Mouse (Mus musculus) splenic B cell, adult 2 months (primary cell): Measurements from ENCODE around the gene Mapk9.
"Not testable (repeated sequence)": the region's sequence is repeated elsewhere in the genome, so short reads cannot be mapped to it uniquely, and the experiment has no call there.

ENCODE experiments used
- DNase-seq: peaks from one replicate; pipeline ENCODE4 v3.0.0-alpha.2; 2011; ENCODE audit warnings: low read depth, low spot score
- H3K27me3 ChIP-seq: 2 replicates; pipeline ENCODE4 v1.6.1; 2012; ENCODE audit warnings: mild to moderate bottlenecking, low read length, moderate library complexity, mixed read lengths; ENCODE audit not compliant: control insufficient read depth, poor library complexity, insufficient read depth, severe bottlenecking
- H3K36me3 ChIP-seq: 2 replicates; pipeline ENCODE4 v1.6.1; 2012; ENCODE audit warnings: mild to moderate bottlenecking, low read length, moderate library complexity, mixed read lengths; ENCODE audit not compliant: control insufficient read depth, poor library complexity, insufficient read depth, severe bottlenecking

Gene Mapk9

DNA sequence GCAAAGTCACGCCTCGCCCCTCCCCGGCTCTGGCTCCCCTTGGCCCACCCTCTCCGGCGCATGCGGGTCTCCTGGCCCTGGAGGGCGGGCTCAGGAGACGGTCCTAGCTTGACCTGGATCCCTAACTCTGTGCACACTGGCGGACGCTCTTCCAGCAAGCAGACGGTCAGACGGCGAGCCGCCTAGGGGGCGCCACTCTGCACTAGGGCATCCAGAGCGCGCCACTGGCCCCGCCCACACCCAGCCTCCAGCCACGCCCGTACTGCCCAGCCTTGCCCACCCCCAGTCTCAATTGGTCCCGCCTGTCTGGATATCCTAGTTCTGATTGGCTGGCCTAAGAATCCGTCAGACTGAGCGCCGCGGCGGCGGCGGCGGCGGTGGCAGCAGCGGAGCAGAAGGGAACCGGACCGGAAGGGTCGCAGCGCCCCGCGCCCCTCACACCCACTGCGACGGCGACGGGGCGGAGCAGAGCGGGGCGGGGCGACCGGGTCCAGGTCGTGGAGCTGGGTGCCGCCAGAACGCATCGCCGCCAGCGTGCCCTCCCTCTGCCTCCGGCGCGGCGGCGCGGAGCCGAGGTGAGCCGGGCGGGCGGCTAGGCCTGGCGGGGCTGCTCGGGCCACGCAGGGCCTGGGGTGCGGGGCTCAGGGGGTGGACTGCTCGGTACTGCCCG, at the start of gene Mapk9:
TSS of gene Mapk9 (plus strand) at position 351 of the 670 bp plus-strand sequence.
- Histone ChIP-seq H3K36me3 (no peaks in the 10 kb centered on the region), H3K27me3 (no peaks in the 10 kb centered on the region)
- DNase-seq, result peak; percentile 98

DNA sequence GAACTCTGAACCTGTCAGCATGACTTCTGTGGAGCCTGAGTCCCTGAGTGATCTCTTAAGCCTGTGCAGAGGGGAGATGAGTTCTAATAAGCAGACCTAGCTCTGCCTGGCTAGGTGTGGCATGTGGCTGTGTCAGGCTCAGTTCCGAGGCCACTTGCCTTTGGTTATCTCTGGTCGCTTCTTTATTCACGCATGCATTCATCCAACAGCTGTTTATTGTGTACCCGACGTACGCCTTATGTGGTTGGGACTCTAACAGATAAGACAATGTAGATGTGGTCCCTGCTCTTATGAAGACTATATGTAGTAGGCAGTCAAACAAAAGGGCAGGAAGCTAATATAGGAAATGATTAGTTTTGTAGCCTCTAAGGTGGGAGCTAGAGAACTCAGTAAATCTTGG, 47.6 kb upstream of the Mapk9 start:
- DNase-seq, result no peak
- Histone ChIP-seq H3K27me3 (no peaks in the 10 kb centered on the region), H3K36me3 (no peaks in the 10 kb centered on the region)

DNA sequence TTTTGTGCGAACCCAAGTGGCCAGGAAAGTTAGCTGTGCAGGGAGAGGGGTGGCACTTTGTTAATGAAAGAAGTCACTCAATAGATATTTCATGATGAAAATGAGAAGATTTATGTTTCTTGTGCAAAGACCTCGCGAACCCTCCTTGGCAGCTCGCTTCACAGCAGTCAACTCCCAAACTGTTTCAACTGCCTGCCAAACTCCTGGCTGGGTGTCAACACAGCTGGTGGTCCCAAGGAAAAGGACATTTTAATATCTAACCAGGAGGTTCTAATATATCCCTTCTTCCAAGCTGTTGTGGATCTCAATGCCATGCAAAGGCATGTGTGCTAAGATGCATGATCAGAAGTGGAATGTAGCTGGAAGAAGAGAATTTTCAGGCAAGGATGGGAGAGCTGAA, 45.0 kb upstream of the Mapk9 start:
- Histone ChIP-seq H3K27me3 (no peaks in the 10 kb centered on the region), H3K36me3 (no peaks in the 10 kb centered on the region)
- DNase-seq, result no peak

DNA sequence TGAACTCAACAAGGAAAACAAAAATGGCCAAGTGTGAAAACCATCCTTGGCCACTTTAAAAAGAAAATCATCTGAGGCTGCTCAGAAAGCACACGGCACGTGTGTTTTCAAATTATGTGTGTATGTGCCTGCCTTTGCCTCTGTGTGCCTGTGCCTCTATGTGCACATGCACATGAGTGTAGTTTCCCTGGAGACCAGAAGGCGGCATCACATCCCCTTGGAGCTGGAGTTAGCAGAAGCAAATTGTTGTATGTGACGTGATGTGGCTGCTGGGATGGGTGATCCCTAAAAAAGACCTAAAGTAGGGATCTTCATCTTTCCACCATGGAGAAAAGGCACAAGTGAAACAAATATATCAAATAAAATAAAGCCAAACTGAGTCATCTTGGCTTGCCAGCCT, 42.8 kb upstream of the Mapk9 start:
- H3K36me3 ChIP-seq, result no peaks in the 10 kb centered on the region

DNA sequence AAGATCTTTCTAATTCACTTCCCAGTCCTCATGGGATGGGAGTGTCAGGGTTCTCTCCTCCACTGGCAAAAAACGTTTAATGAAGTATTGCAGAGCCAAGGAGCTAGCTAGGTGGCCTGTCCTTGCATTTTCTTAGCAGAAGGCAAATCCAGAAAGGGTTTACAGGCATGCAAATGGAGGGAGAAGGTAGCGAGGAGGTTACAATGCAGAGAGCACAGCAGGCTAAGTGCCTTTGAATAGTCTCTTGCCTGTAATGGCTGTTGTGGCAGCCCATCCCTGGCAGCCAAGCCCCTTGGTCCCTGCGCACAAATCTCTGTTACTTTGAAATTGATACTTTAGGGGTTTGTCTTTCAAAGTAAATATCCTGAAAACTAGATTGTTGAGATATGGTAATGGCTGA, 40.3 kb upstream of the Mapk9 start:
- H3K27me3 ChIP-seq, result no peaks in the 10 kb centered on the region
- no peak for DNase-seq
- no peaks in the 10 kb centered on the region for H3K36me3 ChIP-seq

More for the DNA sequence above, 42.8 kb upstream of the Mapk9 start:
- no peaks in the 10 kb centered on the region for H3K27me3 ChIP-seq
- no peak for DNase-seq

DNA sequence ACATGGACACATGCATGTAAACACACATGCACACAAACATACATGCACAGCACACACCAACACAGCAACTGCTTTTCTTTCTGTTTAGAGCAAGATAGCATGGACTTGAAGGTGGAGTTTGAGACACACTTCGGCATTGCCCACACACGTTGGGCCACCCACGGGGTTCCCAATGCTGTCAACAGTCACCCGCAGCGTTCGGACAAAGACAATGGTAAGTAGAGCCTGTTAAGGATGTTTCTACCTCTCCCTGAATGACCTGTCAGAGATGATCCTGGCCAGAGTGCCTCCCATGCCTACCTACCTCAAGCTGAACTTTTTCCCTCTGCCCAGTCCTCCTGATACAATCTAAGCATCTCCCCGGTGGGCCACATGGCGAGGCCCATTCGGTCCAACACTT, 37.6 kb upstream of the Mapk9 start:
- no peak for DNase-seq
- Histone ChIP-seq H3K36me3 (no peaks in the 10 kb centered on the region), H3K27me3 (no peaks in the 10 kb centered on the region)

DNA sequence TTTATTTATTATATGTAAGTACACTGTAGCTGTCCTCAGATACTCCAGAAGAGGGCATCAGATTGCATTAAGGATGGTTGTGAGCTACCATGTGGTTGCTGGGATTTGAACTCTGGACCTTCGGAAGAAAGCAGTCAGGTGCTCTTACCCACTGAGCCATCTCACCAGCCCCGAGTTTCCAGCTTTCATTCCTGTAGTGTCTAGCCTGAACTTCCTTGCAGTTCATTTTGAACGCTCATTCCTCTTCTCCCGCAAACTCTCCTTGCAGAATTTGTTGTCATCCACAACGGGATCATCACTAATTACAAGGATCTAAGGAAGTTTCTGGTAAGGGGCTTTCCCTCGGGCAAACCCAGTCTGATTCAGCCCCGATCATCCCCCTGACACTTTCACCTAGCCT, 35.9 kb upstream of the Mapk9 start:
- H3K27me3 ChIP-seq, H3K36me3 ChIP-seq, DNase-seq: not testable (repeated sequence)

DNA sequence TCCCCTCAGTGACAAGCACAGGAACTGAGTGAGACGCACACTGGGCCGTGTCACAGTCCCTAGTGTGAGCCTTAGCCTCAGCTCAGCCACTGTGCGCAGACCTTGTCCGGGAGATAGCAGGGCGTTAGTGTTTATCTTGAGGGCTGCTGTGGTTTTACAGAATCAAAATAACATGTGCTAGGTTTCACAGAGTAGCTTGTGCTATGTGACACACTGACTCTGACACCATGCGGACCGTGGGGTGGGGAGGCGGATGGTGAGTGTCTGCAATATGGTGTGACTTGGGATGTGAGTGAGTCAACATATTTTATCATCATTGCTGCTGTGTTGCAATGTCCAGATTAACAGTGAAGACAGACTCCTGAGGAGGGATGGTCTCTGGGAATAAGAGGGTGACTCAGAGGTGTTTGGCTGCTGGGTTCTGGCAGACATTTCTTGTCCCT, 35.4 kb upstream of the Mapk9 start:
- no peaks in the 10 kb centered on the region for H3K36me3 ChIP-seq
- no peak for DNase-seq
- H3K27me3 ChIP-seq, result no peaks in the 10 kb centered on the region

DNA sequence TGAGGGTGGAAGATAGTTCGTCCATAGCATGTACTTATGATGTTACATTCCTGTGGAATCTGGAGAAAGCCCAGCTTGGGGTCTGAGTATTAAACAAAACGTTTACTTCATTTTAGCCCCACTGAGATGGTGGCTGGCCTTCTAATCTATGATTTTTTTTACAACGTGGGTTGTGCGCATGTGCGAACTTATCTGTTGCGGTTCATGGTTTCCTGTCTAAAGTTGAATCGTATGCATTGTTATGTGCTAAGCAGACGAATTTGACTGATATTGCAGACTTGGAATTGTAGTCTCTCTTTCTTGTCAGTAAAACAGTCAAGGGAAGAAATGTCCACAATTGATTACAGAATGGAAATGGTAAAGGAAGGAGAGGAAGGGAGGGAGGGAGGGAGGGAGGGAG, 34.7 kb upstream of the Mapk9 start:
- Histone ChIP-seq H3K27me3 (no peaks in the 10 kb centered on the region), H3K36me3 (no peaks in the 10 kb centered on the region)
- peak; percentile 11 for DNase-seq

DNA sequence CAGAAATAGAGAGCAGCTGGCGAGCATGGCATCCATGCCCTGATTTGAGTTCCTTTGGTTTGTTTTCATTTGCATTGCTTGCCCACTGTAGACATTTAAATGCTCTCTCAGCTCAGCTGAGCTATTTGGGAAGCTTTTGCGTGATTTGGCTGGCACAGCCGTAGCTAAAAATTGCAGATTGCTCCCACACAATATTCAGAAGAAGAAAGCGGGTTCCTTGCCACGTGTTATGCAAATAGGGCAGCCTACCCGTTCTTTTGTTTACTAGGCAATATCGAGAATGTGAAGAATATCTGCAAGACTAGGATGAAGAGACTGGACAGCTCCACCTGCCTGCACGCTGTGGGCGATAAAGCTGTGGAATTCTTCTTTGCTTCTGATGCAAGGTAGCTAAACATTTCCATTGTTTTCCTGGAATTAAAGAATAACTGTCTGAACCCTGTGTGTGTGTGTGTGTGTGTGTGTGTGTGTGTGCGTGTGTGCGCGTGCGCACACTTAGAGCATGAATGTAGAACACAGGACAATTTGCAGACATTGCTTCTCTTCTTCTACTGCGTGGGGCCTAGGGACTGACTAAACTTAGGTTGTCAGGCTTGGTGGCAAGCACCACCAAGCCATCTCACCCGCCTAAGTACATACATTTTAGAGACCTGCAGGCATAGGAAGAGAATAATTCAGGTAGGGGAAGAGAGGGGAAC, 27.5 kb upstream of the Mapk9 start:
- DNase-seq, result no peak
- Histone ChIP-seq H3K27me3 (no peaks in the 10 kb centered on the region), H3K36me3 (no peaks in the 10 kb centered on the region)

DNA sequence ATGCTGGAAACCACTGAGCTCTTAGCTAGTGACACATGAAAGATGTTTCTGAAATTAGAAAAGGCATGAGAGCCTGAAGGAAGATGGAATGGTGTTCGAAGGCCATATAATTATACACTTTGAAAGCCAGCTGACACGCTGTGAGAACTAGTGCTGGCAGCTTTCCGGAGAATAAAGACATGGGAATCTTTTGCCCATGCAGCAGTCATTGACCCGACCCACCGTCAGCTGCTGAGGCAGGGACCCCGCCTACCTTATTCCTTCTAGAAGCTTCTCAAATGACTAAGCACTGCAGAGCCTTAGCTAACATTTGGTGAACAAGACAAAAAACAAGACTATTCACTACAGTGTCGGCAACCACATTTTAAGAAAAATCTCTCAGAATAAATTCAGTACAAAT, 26.9 kb upstream of the Mapk9 start:
- Histone ChIP-seq H3K27me3 (no peaks in the 10 kb centered on the region), H3K36me3 (no peaks in the 10 kb centered on the region)
- no peak for DNase-seq

DNA sequence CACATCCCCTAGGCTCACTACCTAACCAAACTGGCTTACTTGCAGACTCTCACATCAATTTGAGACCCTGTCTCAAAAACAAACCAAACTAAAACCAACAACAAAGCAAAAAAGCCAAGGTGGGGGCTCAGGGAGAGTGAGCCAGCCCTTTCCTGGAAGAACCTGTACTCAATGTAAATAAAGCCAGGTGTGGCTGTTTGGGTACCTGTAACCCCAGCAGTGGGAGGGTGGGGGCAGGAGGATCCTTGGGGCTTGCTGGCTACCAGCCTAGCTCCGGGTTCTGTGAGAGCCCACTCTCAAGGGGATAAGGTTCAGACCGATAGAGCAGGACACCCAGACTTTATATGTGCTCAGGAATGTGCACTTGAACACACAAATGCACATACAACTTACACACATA, 25.6 kb upstream of the Mapk9 start:
- Histone ChIP-seq H3K36me3 (no peaks in the 10 kb centered on the region), H3K27me3 (no peaks in the 10 kb centered on the region)
- DNase-seq, result no peak

DNA sequence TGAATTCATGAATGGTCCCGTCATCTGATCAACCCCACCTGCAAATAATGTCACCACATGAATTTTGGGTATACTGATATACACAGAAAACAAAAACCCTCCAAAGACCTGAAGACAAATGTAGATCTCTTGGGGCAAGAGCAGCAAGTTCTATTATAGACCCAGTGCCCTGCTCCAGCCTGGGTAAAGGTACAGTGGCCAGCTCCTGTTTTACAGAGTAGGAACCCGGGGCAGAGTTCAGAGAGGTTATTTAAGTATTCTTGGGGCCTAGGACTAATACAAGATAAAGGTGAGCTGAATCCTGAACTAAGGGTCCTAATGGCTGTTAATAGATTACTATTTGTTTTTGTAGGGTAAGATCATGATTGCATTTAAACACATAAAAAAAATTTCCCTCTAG, 25.0 kb upstream of the Mapk9 start:
- DNase-seq, result no peak
- H3K27me3 ChIP-seq, result no peaks in the 10 kb centered on the region
- no peaks in the 10 kb centered on the region for H3K36me3 ChIP-seq

DNA sequence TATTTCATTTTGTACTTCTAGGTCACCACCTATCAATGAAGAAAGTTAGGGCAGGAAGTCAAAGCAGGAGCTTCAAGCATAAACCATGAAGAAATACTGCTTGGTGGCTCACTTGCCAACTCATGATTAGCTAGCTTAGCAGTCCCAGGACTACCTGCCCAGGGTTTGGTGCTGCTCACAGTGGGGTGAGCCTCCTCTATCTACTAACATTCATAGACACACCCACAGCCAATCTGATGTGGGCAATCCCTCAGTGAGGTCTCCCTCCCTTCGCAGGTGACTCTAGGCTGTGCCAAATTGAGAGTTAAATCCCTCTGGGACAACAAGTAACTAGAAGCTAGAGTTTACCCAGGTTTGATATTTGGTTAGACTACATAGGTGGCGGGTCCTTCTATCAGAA, 24.2 kb upstream of the Mapk9 start:
- no peaks in the 10 kb centered on the region for H3K36me3 ChIP-seq
- H3K27me3 ChIP-seq, result no peaks in the 10 kb centered on the region
- DNase-seq, result no peak

DNA sequence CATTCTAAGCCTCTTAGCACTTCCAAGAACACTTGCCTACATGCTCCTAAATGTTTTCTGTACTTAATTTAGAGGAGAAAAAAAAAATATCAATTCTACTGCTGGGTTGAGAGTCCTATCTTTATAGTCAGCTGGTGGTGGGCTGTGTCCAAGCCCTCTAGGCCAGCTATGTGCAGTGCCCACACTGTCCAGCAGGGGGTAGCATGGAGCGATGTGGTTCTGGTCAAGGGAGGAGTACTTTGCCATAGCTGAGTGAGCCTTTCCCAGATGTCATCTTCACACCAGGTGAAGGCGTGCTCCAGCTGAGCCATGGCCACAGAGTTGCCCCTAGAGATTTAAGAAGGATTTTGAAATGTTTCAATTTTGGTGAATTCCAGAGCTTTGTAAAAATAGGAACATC, 21.7 kb upstream of the Mapk9 start:
- peak; percentile 79 for DNase-seq
- Histone ChIP-seq H3K27me3 (no peaks in the 10 kb centered on the region), H3K36me3 (no peaks in the 10 kb centered on the region)

DNA sequence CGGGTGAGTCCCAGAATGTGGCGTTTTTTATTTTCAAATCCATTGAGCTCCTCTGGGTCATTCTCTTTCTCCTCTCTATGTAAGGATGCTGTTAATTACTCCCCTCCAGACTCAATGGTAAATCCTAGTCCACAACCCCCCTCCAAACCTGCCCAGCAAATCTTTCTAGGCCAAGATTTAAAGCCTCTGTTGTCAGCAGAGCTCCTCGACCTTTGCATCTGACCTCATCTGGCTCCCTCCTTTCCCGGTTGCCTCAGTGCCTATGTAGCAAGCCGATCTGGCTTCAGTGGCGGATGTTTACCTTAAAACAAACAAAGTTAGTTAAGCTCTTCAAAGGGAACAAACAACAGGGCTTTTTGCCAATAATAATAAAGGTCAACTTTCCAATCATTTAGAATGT, 19.3 kb upstream of the Mapk9 start:
- DNase-seq, result no peak
- H3K27me3 ChIP-seq, result no peaks in the 10 kb centered on the region
- H3K36me3 ChIP-seq, result no peaks in the 10 kb centered on the region
